Comparison of ENCODE assay signal across 12 mouse cellular contexts in the genomic region with DNA sequence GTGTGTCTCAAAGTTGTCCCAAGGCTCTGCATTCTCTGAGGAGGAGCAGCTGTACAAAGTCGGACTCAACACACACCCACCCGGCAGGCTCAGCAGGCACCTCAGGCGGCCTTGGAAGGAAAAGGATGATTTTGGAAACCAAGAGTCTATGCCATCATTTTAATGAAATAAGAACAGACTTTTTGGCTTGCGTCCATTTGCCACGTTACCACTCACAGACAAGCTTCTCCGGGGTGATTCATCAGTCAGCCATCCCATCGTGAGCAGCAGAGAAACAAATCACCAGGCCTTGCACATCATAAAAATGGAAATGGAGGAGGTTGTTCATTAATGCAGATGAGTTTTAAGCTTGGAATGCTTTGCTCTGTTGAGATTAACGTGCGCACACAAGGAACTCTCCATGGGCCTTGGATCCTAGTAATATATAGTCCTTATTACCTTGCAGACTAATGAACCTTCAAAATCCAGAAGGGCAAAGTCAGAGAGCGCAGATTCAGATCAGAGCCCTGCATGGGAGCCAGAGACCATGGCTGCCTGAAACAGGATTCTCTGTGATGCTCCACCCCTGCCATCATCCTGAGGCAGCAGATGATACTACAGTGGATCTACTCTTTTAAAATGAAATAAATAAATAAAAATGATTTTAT.
DNase-seq lines count a peak whose midpoint lies in the region; ATAC-seq and TF ChIP-seq lines count a peak whose summit lies in the region.
"Had no signal": no experiment of that assay in that cellular context is flagged by ENCODE, and none has a peak within 500 bp of the region (broad histone marks: within the 10 kb centered on the region; RNA-seq: fewer than 3 reads in every experiment).

No protein-coding gene starts in this region.

- H3K4me3 ChIP-seq in neural tube, embryonic 12.5 days, result no peak overlapping the region
- no peak overlapping the region for H3K4me3 ChIP-seq in neural tube, embryonic 15.5 days (replicated peaks)
- H3K4me3 ChIP-seq in embryonic fibroblast, embryonic 13.5 days (ENCODE audit: insufficient read depth, low read length), result no peak overlapping the region
- H3K4me3 ChIP-seq: erythroblast, embryonic 14.5 days; heart, embryonic 10.5 days; liver, embryonic 12.5 days; midbrain, embryonic 10.5 days had no signal

- no peaks in the 10 kb centered on the region for H3K27me3 ChIP-seq in neural tube, embryonic 12.5 days (replicated peaks)
- H3K27me3 ChIP-seq in neural tube, embryonic 15.5 days (replicated peaks), result no peaks in the 10 kb centered on the region
- H3K27me3 ChIP-seq: liver, embryonic 12.5 days had no signal

- H3K9me3 ChIP-seq in neural tube, embryonic 12.5 days, result 0 out of 2 replicates have a peak, but pooled peaks cover 5% of the 10 kb centered on the region
- H3K9me3 ChIP-seq in neural tube, embryonic 15.5 days (replicated peaks), result no peaks in the 10 kb centered on the region
- H3K9me3 ChIP-seq: heart, embryonic 10.5 days; liver, embryonic 12.5 days had no signal

- TF ChIP-seq POLR2A in embryonic fibroblast, embryonic 13.5 days (IDR thresholded peaks at IDR 0.05; ENCODE audit: low read depth, low read length), result no peak

- no peak overlapping the region for H3K9ac ChIP-seq in neural tube, embryonic 12.5 days
- no peak overlapping the region for H3K9ac ChIP-seq in neural tube, embryonic 15.5 days (replicated peaks)
- H3K9ac ChIP-seq: liver, embryonic 12.5 days had no signal

- H3K4me2 ChIP-seq in neural tube, embryonic 12.5 days (replicated peaks), result no peak overlapping the region
- no peak overlapping the region for H3K4me2 ChIP-seq in neural tube, embryonic 15.5 days
- H3K4me2 ChIP-seq: liver, embryonic 12.5 days had no signal

- no peaks in the 10 kb centered on the region for H3K4me1 ChIP-seq in neural tube, embryonic 12.5 days
- no peaks in the 10 kb centered on the region for H3K4me1 ChIP-seq in neural tube, embryonic 15.5 days
- no peaks in the 10 kb centered on the region for H3K4me1 ChIP-seq in embryonic fibroblast, embryonic 13.5 days (ENCODE audit: control insufficient read depth, insufficient read depth, low read length)
- H3K4me1 ChIP-seq: heart, embryonic 10.5 days; liver, embryonic 12.5 days; midbrain, embryonic 10.5 days had no signal

- H3K27ac ChIP-seq in neural tube, embryonic 12.5 days, result no peak overlapping the region
- no peak overlapping the region for H3K27ac ChIP-seq in neural tube, embryonic 15.5 days (replicated peaks)
- peak overlapping the region; percentile 66 for H3K27ac ChIP-seq in embryonic fibroblast, embryonic 13.5 days (ENCODE audit: insufficient read depth, low read length)
- H3K27ac ChIP-seq: heart, embryonic 10.5 days; liver, embryonic 12.5 days; midbrain, embryonic 10.5 days had no signal

- TF ChIP-seq CTCF in embryonic fibroblast, embryonic 13.5 days (IDR thresholded peaks at IDR 0.05; ENCODE audit: borderline replicate concordance, insufficient read depth, low read length), result no peak

- DNase-seq in layer of hippocampus, postnatal 14 days (ENCODE audit: low spot score in 2 of 2), result peak; percentile 19 to 36
- DNase-seq in right cerebral cortex, postnatal 25 days, result peak; percentile 55
- DNase-seq in thymus, postnatal 0 days (ENCODE audit: low spot score), result no peak
- DNase-seq in adipocyte (ENCODE audit: low spot score), result no peak
- DNase-seq: kidney, adult 11 months had no signal

- ATAC-seq in neural tube, embryonic 12.5 days (ENCODE audit: low FRiP score, low read depth), result peak; percentile 38; the same call in 1 of the 2 replicates
- ATAC-seq in neural tube, embryonic 15.5 days (ENCODE audit: low FRiP score), result no peak
- ATAC-seq: liver, embryonic 12.5 days had no signal

- H3K36me3 ChIP-seq in neural tube, embryonic 12.5 days, result no peaks in the 10 kb centered on the region
- H3K36me3 ChIP-seq in neural tube, embryonic 15.5 days, result no peaks in the 10 kb centered on the region
- H3K36me3 ChIP-seq: heart, embryonic 10.5 days; liver, embryonic 12.5 days; midbrain, embryonic 10.5 days had no signal

- 80% methylated on average over 10 of the region's 10 CpGs for WGBS in neural tube, embryonic 12.5 days
- 63% methylated on average over 10 of the region's 10 CpGs for WGBS in neural tube, embryonic 15.5 days

Comparison
In these comparisons a context has a peak if more than half of its experiments do, and no peak if none do; other contexts are left out.
1. DNase-seq: peak in layer of hippocampus, postnatal 14 days (2 of 2) and right cerebral cortex, postnatal 25 days (single experiment); none in thymus, postnatal 0 days (single experiment) and adipocyte (single experiment).